Mouse (Mus musculus) limb, embryonic 13.5 days (tissue): ENCODE data around the gene Cpne6. TPM values are rescaled to one million over a fixed set of nuclear protein-coding genes. Genes with fewer than 3 reads are reported as not detected.

Experiments
- ATAC-seq: fragments of 200-750 bp; cut with Nextera tagmentation; 2 replicates; pipeline ENCODE4 v1.8.0; 2017; ENCODE audit warnings: low read depth, moderate number of reproducible peaks, moderate TSS enrichment; ENCODE audit not compliant: low FRiP score
- H3K27ac ChIP-seq: fragments of 300-500 bp; sonication (generic); 2 replicates; pipeline ENCODE4 v1.5.1; 2015; ENCODE audit warnings: inconsistent platforms, mild to moderate bottlenecking, moderate library complexity
- H3K27me3 ChIP-seq: fragments of 300-500 bp; sonication (generic); 2 replicates; pipeline ENCODE4 v1.6.1; 2015; ENCODE audit warnings: mild to moderate bottlenecking, inconsistent platforms
- H3K36me3 ChIP-seq: fragments of 300-500 bp; sonication (generic); 2 replicates; pipeline ENCODE4 v1.6.1; 2015; ENCODE audit warnings: inconsistent platforms, mild to moderate bottlenecking, moderate library complexity
- H3K4me1 ChIP-seq: fragments of 300-500 bp; sonication (generic); 2 replicates; pipeline ENCODE4 v1.6.1; 2015; ENCODE audit warnings: inconsistent platforms
- H3K4me2 ChIP-seq: fragments of 300-500 bp; sonication (generic); replicated peaks from 2 replicates; pipeline ENCODE4 v1.6.1; 2015; ENCODE audit warnings: inconsistent platforms, mild to moderate bottlenecking, moderate library complexity
- H3K4me3 ChIP-seq: fragments of 300-500 bp; sonication (generic); 2 replicates; pipeline ENCODE4 v1.5.1; 2015; ENCODE audit warnings: moderate library complexity, mild to moderate bottlenecking, inconsistent platforms
- H3K9ac ChIP-seq: fragments of 300-500 bp; sonication (generic); 2 replicates; pipeline ENCODE4 v1.6.1; 2015; ENCODE audit warnings: mild to moderate bottlenecking, inconsistent platforms
- H3K9me3 ChIP-seq: fragments of 300-500 bp; sonication (generic); 2 replicates; pipeline ENCODE4 v1.6.1; 2016; ENCODE audit warnings: inconsistent platforms
- WGBS: fragments of 180-500 bp; shearing (Covaris S2); methylation state at CpG from one replicate; pipeline ENCODE4 v1.1.7; 2015; 5-methylcytosine and 5-hydroxymethylcytosine counted together
- polyA plus RNA-seq: library from polyadenylated mRNA; unstranded; fragments of >200 nt; fragmentation: Nextera tagmentation; extraction: Ambion mirVana; gene quantifications from 2 replicates; pipeline ENCODE4 v1.2.1, GENCODE M21; 2015

Gene Cpne6
- polyA plus RNA-seq, 1 experiment from 2014 or later, result 0.78 TPM

DNA sequence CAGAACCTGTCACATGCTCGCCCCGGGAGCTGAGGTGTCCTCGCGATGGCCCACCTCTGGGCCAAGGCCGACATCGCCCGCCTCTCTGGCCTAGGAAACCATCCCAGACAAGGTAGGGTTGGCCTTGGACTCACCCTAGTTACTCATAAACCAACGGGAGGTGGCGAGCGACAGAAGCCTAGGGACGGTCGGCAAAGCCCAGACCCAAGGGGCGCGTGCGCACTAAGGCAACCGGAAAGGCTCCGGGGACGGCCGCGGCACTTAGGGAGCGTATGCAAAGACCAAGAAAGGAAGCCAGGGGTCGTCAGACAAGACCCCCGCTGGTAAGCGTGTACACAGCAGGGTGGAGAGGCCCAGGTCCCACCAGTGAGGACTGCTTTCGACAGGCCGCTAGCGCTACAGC is 49.6 kb downstream of the Cpne6 start, which contains the start of gene Dcaf11:
Dcaf11 (plus strand) TSS at position 208 of the 403 bp plus-strand sequence.
- under 1% methylated on average over 27 of the region's 27 CpGs for WGBS

DNA sequence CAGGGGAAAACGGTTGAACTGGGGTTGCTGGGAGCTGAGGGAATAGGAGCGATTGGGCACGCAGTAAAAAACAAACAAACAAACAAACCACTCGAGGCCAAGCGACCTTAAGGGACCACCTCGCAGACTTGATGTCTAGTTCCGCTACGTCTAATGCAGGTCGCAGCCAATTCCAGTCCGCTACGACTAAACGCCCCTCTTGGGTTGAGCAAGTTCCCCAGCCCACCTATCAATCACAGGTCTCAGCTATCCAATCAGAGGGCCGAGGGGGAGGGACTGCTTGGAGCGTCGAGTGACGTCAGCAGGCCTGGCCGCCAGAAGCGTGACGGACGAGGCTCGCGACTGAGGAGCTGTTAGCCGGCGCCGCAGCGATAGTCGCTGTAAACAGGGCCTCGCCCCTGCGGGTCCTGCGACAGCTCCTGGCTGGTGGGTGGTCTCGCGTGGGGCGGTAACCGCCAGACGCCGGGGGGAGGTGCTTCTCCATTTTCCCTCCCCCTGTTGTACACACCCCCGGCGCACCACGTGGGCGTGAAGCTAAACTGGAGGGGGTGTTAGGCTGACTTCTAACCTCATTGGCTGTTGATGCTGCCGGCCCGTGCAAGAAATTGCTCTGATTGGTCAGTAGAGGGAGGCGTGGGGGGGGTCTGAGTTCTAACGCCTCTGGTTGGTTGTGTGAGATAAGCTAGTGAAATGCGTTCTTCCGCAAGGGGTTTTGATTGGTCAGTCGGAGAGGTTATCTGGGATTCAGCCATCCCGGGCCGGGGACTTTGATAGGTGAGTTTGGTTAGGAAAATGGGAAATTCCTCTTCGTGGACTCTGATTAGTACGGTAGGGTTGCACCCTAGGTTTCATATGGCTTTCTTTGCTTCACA is 50.2 kb downstream of the Cpne6 start, which contains the start of gene A730061H03Rik:
A730061H03Rik (minus strand) TSS at position 205 of the 872 bp plus-strand sequence.
- H3K27me3 ChIP-seq, result no peaks in the 10 kb centered on the region
- peak within 1 kb of the TSS; percentile 81 for H3K9ac ChIP-seq
- peak within 1 kb of the TSS; percentile 97 for H3K27ac ChIP-seq
- peaks cover 19% of the 10 kb centered on the region for H3K4me1 ChIP-seq
- peak within 1 kb of the TSS; percentile 88 for H3K4me2 ChIP-seq
- H3K9me3 ChIP-seq, result no peaks in the 10 kb centered on the region
- peak within 1 kb of the TSS; percentile 70 for H3K4me3 ChIP-seq
- peak; percentile 96 for ATAC-seq
- H3K36me3 ChIP-seq, result peaks cover 20% of the 10 kb centered on the region
- under 1% methylated on average over 51 of the region's 51 CpGs for WGBS

More for the DNA sequence above, 49.6 kb downstream of the Cpne6 start, which contains the start of gene Dcaf11:
- Histone ChIP-seq H3K4me3 (peak within 1 kb of the TSS; percentile 70), H3K9me3 (no peaks in the 10 kb centered on the region), H3K36me3 (peaks cover 14% of the 10 kb centered on the region), H3K9ac (peak within 1 kb of the TSS; percentile 81), H3K27ac (peak within 1 kb of the TSS; percentile 97), H3K4me2 (peak within 1 kb of the TSS; percentile 88), H3K27me3 (no peaks in the 10 kb centered on the region), H3K4me1 (peaks cover 19% of the 10 kb centered on the region)
- ATAC-seq, result peak; percentile 75

DNA sequence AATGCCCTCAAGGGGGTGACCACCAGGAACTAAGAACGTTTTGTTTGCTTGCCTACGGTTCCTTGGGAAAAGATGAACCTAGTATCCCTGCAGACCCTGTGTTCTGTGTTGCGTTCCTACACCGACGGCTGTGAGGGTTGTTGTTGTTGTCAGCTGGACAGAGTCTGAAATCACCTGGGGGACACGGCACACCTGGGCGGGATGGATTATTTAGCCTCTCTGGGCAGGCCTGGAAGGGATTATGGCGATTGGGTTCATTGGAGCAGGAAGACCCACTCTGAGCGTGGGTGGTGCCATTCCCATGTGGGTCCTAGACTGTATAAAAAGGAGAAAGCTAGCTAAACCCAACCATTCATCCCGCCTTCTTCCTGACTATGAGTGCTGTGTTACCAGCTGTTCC is 51.6 kb downstream of the Cpne6 start:
- Histone ChIP-seq H3K9ac (0 out of 2 replicates have a peak overlapping the region, but pooled peaks have one; percentile 66), H3K27me3 (no peaks in the 10 kb centered on the region), H3K27ac (no peak overlapping the region), H3K4me3 (peak overlapping the region; percentile 70), H3K9me3 (no peaks in the 10 kb centered on the region), H3K4me2 (peak overlapping the region; percentile 88), H3K36me3 (peaks cover 35% of the 10 kb centered on the region), H3K4me1 (peaks cover 18% of the 10 kb centered on the region)
- 86% methylated on average over 10 of the region's 10 CpGs for WGBS
- ATAC-seq, result no peak

DNA sequence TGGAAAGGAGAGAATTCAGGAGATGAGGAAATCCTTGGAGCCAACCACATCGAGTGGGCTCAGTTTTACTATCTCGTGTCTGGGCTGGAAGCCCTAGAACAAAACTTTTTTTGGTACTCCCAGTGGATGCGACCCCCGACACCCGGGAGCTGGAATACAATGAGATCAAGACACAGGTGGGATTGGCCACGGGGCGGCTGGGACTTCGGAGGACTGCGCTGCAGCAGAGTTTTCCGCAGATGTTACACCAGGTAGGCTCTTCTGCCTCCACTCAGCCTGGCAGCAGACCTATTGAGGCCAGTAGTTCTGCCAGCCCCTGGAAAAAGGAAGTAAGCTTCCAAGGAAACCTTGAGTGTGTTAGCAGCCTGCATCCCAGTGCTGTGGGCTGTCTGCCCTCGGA is 53.0 kb downstream of the Cpne6 start:
- no peak overlapping the region for H3K9ac ChIP-seq
- ATAC-seq, result no peak
- 88% methylated on average over 11 of the region's 11 CpGs for WGBS

GRCm38 (mm10) chr14:55565748-55566147 is 55.5 kb downstream of the Cpne6 start:
- H3K4me3 ChIP-seq, result no peak overlapping the region
- no peaks in the 10 kb centered on the region for H3K9me3 ChIP-seq
- peak overlapping the region; percentile 13; the same call in 1 of the 2 replicates for H3K9ac ChIP-seq
- 88% methylated on average over 3 of the region's 3 CpGs for WGBS
- no peak overlapping the region for H3K4me2 ChIP-seq
- no peak overlapping the region for H3K27ac ChIP-seq
- ATAC-seq, result no peak
- H3K36me3 ChIP-seq, result peaks cover 71% of the 10 kb centered on the region
- no peaks in the 10 kb centered on the region for H3K27me3 ChIP-seq
- H3K4me1 ChIP-seq, result peaks cover 14% of the 10 kb centered on the region

More for the DNA sequence above, 53.0 kb downstream of the Cpne6 start:
- Histone ChIP-seq H3K9me3 (no peaks in the 10 kb centered on the region), H3K27ac (no peak overlapping the region), H3K4me1 (peaks cover 14% of the 10 kb centered on the region), H3K4me2 (no peak overlapping the region), H3K27me3 (no peaks in the 10 kb centered on the region), H3K4me3 (no peak overlapping the region), H3K36me3 (peaks cover 48% of the 10 kb centered on the region)

Other genes starting within 250 kb of the Cpne6 start
- 87.4 and 89.1 TPM in 2 replicates for gene Dhrs4, start 31.7 kb upstream of the Cpne6 start, polyA plus RNA-seq
- gene Carmil3, start 19.8 kb upstream of the Cpne6 start, polyA plus RNA-seq, result 2.7 and 3.3 TPM in 2 replicates
- not detected in 2 replicates for gene Nrl, start 14.5 kb downstream of the Cpne6 start, polyA plus RNA-seq
- gene Pck2, start 29.8 kb downstream of the Cpne6 start, polyA plus RNA-seq, result 36.9 and 38.0 TPM in 2 replicates
- 55.9 and 58.7 TPM in 2 replicates for gene Dcaf11, start 49.6 kb downstream of the Cpne6 start, polyA plus RNA-seq
- 0.74 TPM in 1 of 2 replicates, not detected in the other for gene A730061H03Rik, start 50.0 kb downstream of the Cpne6 start, polyA plus RNA-seq
- 22.5 and 25.5 TPM in 2 replicates for gene Fitm1, start 65.2 kb downstream of the Cpne6 start, polyA plus RNA-seq
- gene Psme1, start 67.7 kb downstream of the Cpne6 start, polyA plus RNA-seq, result 145 and 150 TPM in 2 replicates
- 4.9 and 5.0 TPM in 2 replicates for gene Emc9, start 74.9 kb downstream of the Cpne6 start, polyA plus RNA-seq
- gene Psme2, start 80.7 kb downstream of the Cpne6 start, polyA plus RNA-seq, result 251 and 280 TPM in 2 replicates
- gene Rnf31, start 81.3 kb downstream of the Cpne6 start, polyA plus RNA-seq, result 22.5 and 23.2 TPM in 2 replicates
- gene Irf9, start 93.1 kb downstream of the Cpne6 start, polyA plus RNA-seq, result 11.2 and 11.4 TPM in 2 replicates
- 6.1 and 7.0 TPM in 2 replicates for gene Rec8, start 107.6 kb downstream of the Cpne6 start, polyA plus RNA-seq
- gene Ipo4, start 125.5 kb downstream of the Cpne6 start, polyA plus RNA-seq, result 107 and 113 TPM in 2 replicates
- gene Gm49378, start 127.5 kb downstream of the Cpne6 start, polyA plus RNA-seq, result 1.3 and 1.9 TPM in 2 replicates
- gene Tm9sf1, start 133.4 kb downstream of the Cpne6 start, polyA plus RNA-seq, result 108 and 113 TPM in 2 replicates
- 0.91 and 1.0 TPM in 2 replicates for gene Tssk4, start 139.7 kb downstream of the Cpne6 start, polyA plus RNA-seq
- 68.7 and 69.5 TPM in 2 replicates for gene Mdp1, start 150.1 kb downstream of the Cpne6 start, polyA plus RNA-seq
- gene Gmpr2, start 161.5 kb downstream of the Cpne6 start, polyA plus RNA-seq, result 70.2 and 72.7 TPM in 2 replicates
- gene Nedd8, start 161.7 kb downstream of the Cpne6 start, polyA plus RNA-seq, result 606 and 624 TPM in 2 replicates
- 43.4 and 44.0 TPM in 2 replicates for gene Tinf2, start 171.4 kb downstream of the Cpne6 start, polyA plus RNA-seq
- gene Tgm1, start 203.5 kb downstream of the Cpne6 start, polyA plus RNA-seq, result 5.0 and 5.7 TPM in 2 replicates
- 24.8 and 26.2 TPM in 2 replicates for gene Rabggta, start 211.8 kb downstream of the Cpne6 start, polyA plus RNA-seq
- gene Dhrs1, start 235.2 kb downstream of the Cpne6 start, polyA plus RNA-seq, result 78.1 and 89.9 TPM in 2 replicates
- 41.8 and 42.8 TPM in 2 replicates for gene Nop9, start 235.2 kb downstream of the Cpne6 start, polyA plus RNA-seq
- gene Cideb, start 248.0 kb downstream of the Cpne6 start, polyA plus RNA-seq, result 0.45 and 0.72 TPM in 2 replicates